Mouse (Mus musculus): ENCODE results near the gene Proser2.

DNA sequence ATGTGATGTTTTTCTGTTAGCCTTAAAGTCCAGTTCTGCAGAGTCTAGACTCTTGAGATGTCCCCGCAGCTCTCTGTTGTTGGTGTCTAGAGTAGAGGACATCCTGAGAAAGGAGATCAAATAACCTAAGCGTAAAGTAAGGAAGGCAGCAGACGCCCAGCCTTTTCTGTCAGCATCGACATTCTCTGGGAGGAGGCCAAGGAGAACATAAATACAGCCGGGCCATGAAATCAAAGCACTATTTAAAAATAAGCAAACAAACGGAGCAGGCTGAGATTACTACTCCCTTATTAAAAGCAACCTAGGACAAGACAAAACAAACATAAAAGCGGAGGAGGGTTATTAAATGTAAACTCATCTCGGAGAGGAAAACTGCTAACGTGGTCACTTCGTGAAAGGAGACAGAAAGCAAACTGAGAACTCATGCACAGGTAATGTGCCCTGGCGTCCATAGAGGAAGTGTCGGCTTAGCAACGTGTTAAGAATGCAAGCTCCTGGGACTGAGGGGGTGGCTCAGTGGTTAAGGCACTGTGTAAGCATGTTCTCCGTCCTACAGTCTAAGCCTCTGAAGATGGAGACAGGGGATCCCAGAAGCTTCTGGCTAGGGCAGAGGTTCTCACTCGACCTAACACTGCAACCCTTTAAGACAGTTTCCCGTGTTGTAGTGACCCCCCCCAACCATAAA lies 34.7 kb upstream of the Proser2 start:
- no peak for TF ChIP-seq USF1 (IDR thresholded peaks at IDR 0.05; ENCODE audit: low read depth)
- TF ChIP-seq POLR2A (IDR thresholded peaks at IDR 0.05; ENCODE audit: insufficient read length, low read depth): no peak
- no peak for TF ChIP-seq CEBPB (IDR thresholded peaks at IDR 0.05; ENCODE audit: insufficient read depth, poor library complexity, severe bottlenecking)
- TF ChIP-seq MYOG (IDR thresholded peaks at IDR 0.05; ENCODE audit: control insufficient read depth in 1 of 3, insufficient read depth in 1 of 3, insufficient read length in 2 of 3, low read depth in 2 of 3): no peak
- no peak for TF ChIP-seq POLR2AphosphoS2 (IDR thresholded peaks at IDR 0.05; ENCODE audit: insufficient read length, low read depth)
- TF ChIP-seq MAX (IDR thresholded peaks at IDR 0.05; ENCODE audit: low read depth): no peak
- no peak for TF ChIP-seq E2F4 (IDR thresholded peaks at IDR 0.05; ENCODE audit: insufficient read depth)
- no peak for TF ChIP-seq MYOD1 (IDR thresholded peaks at IDR 0.05; ENCODE audit: control insufficient read depth in 1 of 3, insufficient read length in 2 of 3, low read depth in 2 of 3)
- no peak for TF ChIP-seq SRF (IDR thresholded peaks at IDR 0.05; ENCODE audit: control insufficient read depth, insufficient read length, low read depth)
